ENCODE assay signal across 10 mouse cellular contexts in genomic region chr4:95652044-95652443, GRCm38 (mm10).
DNase-seq lines count a peak whose midpoint lies in the region; ATAC-seq and TF ChIP-seq lines count a peak whose summit lies in the region.
"Had no signal": no experiment of that assay in that cellular context is flagged by ENCODE, and none has a peak within 500 bp of the region (broad histone marks: within the 10 kb centered on the region; RNA-seq: fewer than 3 reads in every experiment).

No protein-coding gene starts in this region.

- no peaks in the 10 kb centered on the region for H3K36me3 ChIP-seq in kidney, postnatal 0 days (ENCODE audit: insufficient read depth, low read length)
- H3K36me3 ChIP-seq in forebrain, embryonic 11.5 days (ENCODE audit: control insufficient read depth, insufficient read depth, low read length) = no peaks in the 10 kb centered on the region
- H3K36me3 ChIP-seq in midbrain, embryonic 13.5 days = no peaks in the 10 kb centered on the region
- no peaks in the 10 kb centered on the region for H3K36me3 ChIP-seq in heart, embryonic 10.5 days
- H3K36me3 ChIP-seq: heart, embryonic 12.5 days had no signal

- no peaks in the 10 kb centered on the region for H3K27me3 ChIP-seq in kidney, postnatal 0 days (ENCODE audit: insufficient read depth, low read length)
- no peaks in the 10 kb centered on the region for H3K27me3 ChIP-seq in forebrain, embryonic 11.5 days (ENCODE audit: control insufficient read depth, insufficient read depth, low read length)
- H3K27me3 ChIP-seq in midbrain, embryonic 13.5 days = no peaks in the 10 kb centered on the region
- no peaks in the 10 kb centered on the region for H3K27me3 ChIP-seq in heart, embryonic 10.5 days (ENCODE audit: insufficient read depth, poor library complexity, severe bottlenecking)
- H3K27me3 ChIP-seq: heart, embryonic 12.5 days had no signal

- H3K4me3 ChIP-seq in kidney, postnatal 0 days (replicated peaks; ENCODE audit: low read depth, low read length) = no peak overlapping the region
- H3K4me3 ChIP-seq in forebrain, embryonic 11.5 days (ENCODE audit: low read depth, low read length) = no peak overlapping the region
- H3K4me3 ChIP-seq in midbrain, embryonic 13.5 days (replicated peaks) = no peak overlapping the region
- no peak overlapping the region for H3K4me3 ChIP-seq in heart, embryonic 10.5 days
- H3K4me3 ChIP-seq: heart, embryonic 12.5 days had no signal

- DNase-seq in adrenal gland, adult (ENCODE audit: inconsistent age in 2 of 2, low spot score in 1 of 2) = peak; percentile 55 to 67
- DNase-seq in adrenal gland, postnatal 4 days (ENCODE audit: low spot score in 2 of 2) = no peak
- peak; percentile 39 for DNase-seq in kidney, postnatal 0 days (ENCODE audit: low spot score)
- no peak for DNase-seq in kidney, postnatal 25 days
- no peak for DNase-seq in forebrain, embryonic 11.5 days (ENCODE audit: low spot score)
- DNase-seq in heart, embryonic 10.5 days (ENCODE audit: low spot score) = no peak
- DNase-seq in yolk sac, embryonic 10.5 days (ENCODE audit: low spot score) = no peak
- DNase-seq: kidney, postnatal 14 days had no signal

- H3K27ac ChIP-seq in kidney, postnatal 0 days = no peak overlapping the region
- no peak overlapping the region for H3K27ac ChIP-seq in forebrain, embryonic 11.5 days (ENCODE audit: low read depth, low read length)
- H3K27ac ChIP-seq in midbrain, embryonic 13.5 days = 0 out of 2 replicates have a peak overlapping the region, but pooled peaks have one; percentile 5
- H3K27ac ChIP-seq in heart, embryonic 10.5 days = no peak overlapping the region

- H3K9me3 ChIP-seq in kidney, postnatal 0 days (replicated peaks; ENCODE audit: low read length) = no peaks in the 10 kb centered on the region
- no peaks in the 10 kb centered on the region for H3K9me3 ChIP-seq in forebrain, embryonic 11.5 days (ENCODE audit: control insufficient read depth, low read length)
- H3K9me3 ChIP-seq in midbrain, embryonic 13.5 days = no peaks in the 10 kb centered on the region
- no peaks in the 10 kb centered on the region for H3K9me3 ChIP-seq in heart, embryonic 10.5 days
- H3K9me3 ChIP-seq: heart, embryonic 12.5 days had no signal

- H3K4me1 ChIP-seq in kidney, postnatal 0 days (replicated peaks; ENCODE audit: insufficient read depth, low read length) = 0 out of 2 replicates have a peak, but pooled peaks cover 3% of the 10 kb centered on the region
- peaks cover 11% of the 10 kb centered on the region; the same call in 1 of the 2 replicates for H3K4me1 ChIP-seq in forebrain, embryonic 11.5 days (replicated peaks; ENCODE audit: control insufficient read depth, insufficient read depth, low read length)
- H3K4me1 ChIP-seq in midbrain, embryonic 13.5 days (replicated peaks) = peaks cover 19% of the 10 kb centered on the region
- peaks cover 22% of the 10 kb centered on the region for H3K4me1 ChIP-seq in heart, embryonic 10.5 days

- no peak for TF ChIP-seq CTCF in kidney, postnatal 0 days (IDR thresholded peaks at IDR 0.05; ENCODE audit: low read depth)

- 32% methylated on average over 6 of the region's 6 CpGs for WGBS in kidney, postnatal 0 days
- WGBS in forebrain, embryonic 11.5 days = 60% methylated on average over 6 of the region's 6 CpGs
- WGBS in midbrain, embryonic 13.5 days = 29% methylated on average over 6 of the region's 6 CpGs
- WGBS in heart, embryonic 10.5 days = 54% methylated on average over 6 of the region's 6 CpGs

- no peak overlapping the region for H3K9ac ChIP-seq in kidney, postnatal 0 days (ENCODE audit: low read depth, low read length)
- H3K9ac ChIP-seq in forebrain, embryonic 11.5 days (ENCODE audit: low read length) = peak overlapping the region; percentile 16
- H3K9ac ChIP-seq in midbrain, embryonic 13.5 days (replicated peaks) = no peak overlapping the region
- H3K9ac ChIP-seq: heart, embryonic 12.5 days had no signal

- H3K4me2 ChIP-seq in kidney, postnatal 0 days (ENCODE audit: low read length) = no peak overlapping the region
- no peak overlapping the region for H3K4me2 ChIP-seq in forebrain, embryonic 11.5 days (ENCODE audit: low read depth, low read length, severe bottlenecking)
- no peak overlapping the region for H3K4me2 ChIP-seq in midbrain, embryonic 13.5 days (replicated peaks)
- H3K4me2 ChIP-seq: heart, embryonic 12.5 days had no signal

- no peak for ATAC-seq in kidney, postnatal 0 days (replicated peaks; ENCODE audit: low FRiP score, low read depth)
- ATAC-seq in forebrain, embryonic 11.5 days (replicated peaks; ENCODE audit: low FRiP score) = no peak
- ATAC-seq in midbrain, embryonic 13.5 days = peak; percentile 74

Comparison
In these comparisons a context has a peak if more than half of its experiments do, and no peak if none do; other contexts are left out.
1. DNase-seq: peak in adrenal gland, adult (2 of 2) and kidney, postnatal 0 days (single experiment); none in adrenal gland, postnatal 4 days (0 of 2), kidney, postnatal 25 days (0 of 2), forebrain, embryonic 11.5 days (single experiment), heart, embryonic 10.5 days (single experiment) and yolk sac, embryonic 10.5 days (single experiment).